Comparison of ENCODE assay signal across 9 mouse cellular contexts in genomic region chr4:148271656-148272055, GRCm38 (mm10). TPM values are rescaled to one million over a fixed set of nuclear protein-coding genes. Genes with fewer than 3 reads are reported as not detected.
A peak's percentile ranks its signal among the peaks of the same experiment; 100 is the strongest.
DNase-seq lines count a peak whose midpoint lies in the region; ATAC-seq and TF ChIP-seq lines count a peak whose summit lies in the region.
"Had no signal": no experiment of that assay in that cellular context is flagged by ENCODE, and none has a peak within 500 bp of the region (broad histone marks: within the 10 kb centered on the region; RNA-seq: fewer than 3 reads in every experiment).

No protein-coding gene starts in this region.

- no peak for ATAC-seq in heart, embryonic 13.5 days (ENCODE audit: extremely low read depth, insufficient number of reproducible peaks, low FRiP score, low TSS enrichment)
- peak; percentile 35; the same call in 1 of the 2 replicates for ATAC-seq in forebrain, postnatal 0 days
- peak; percentile 55; the same call in 1 of the 2 replicates for ATAC-seq in midbrain, embryonic 13.5 days

- peak overlapping the region; percentile 13 for H3K4me3 ChIP-seq in heart, embryonic 13.5 days
- H3K4me3 ChIP-seq in forebrain, postnatal 0 days (ENCODE audit: low read depth, low read length), result peak overlapping the region; percentile 14
- peak overlapping the region; percentile 15; the same call in 1 of the 2 replicates for H3K4me3 ChIP-seq in midbrain, embryonic 13.5 days (replicated peaks)

- H3K9me3 ChIP-seq in heart, embryonic 13.5 days, result peaks cover 3% of the 10 kb centered on the region; the same call in 1 of the 2 replicates
- no peaks in the 10 kb centered on the region for H3K9me3 ChIP-seq in forebrain, postnatal 0 days (ENCODE audit: low read length)
- H3K9me3 ChIP-seq in midbrain, embryonic 13.5 days, result 0 out of 2 replicates have a peak, but pooled peaks cover 5% of the 10 kb centered on the region

- no peak overlapping the region for H3K27ac ChIP-seq in heart, embryonic 13.5 days (replicated peaks)
- no peak overlapping the region for H3K27ac ChIP-seq in forebrain, postnatal 0 days (ENCODE audit: low read depth, low read length)
- no peak overlapping the region for H3K27ac ChIP-seq in midbrain, embryonic 13.5 days

- H3K36me3 ChIP-seq in heart, embryonic 13.5 days, result no peaks in the 10 kb centered on the region
- H3K36me3 ChIP-seq in forebrain, postnatal 0 days (ENCODE audit: insufficient read depth), result peaks cover 18% of the 10 kb centered on the region; the same call in 1 of the 2 replicates
- H3K36me3 ChIP-seq in midbrain, embryonic 13.5 days, result peaks cover 52% of the 10 kb centered on the region

- no peak for TF ChIP-seq POLR2A in brain, embryonic 14.5 days (IDR thresholded peaks at IDR 0.05; ENCODE audit: borderline replicate concordance, extremely low read depth, insufficient read depth, insufficient read length, poor library complexity, severe bottlenecking)

- peak overlapping the region; percentile 30 for H3K4me2 ChIP-seq in heart, embryonic 13.5 days
- peak overlapping the region; percentile 31 for H3K4me2 ChIP-seq in forebrain, postnatal 0 days (ENCODE audit: low read depth)
- H3K4me2 ChIP-seq in midbrain, embryonic 13.5 days (replicated peaks), result peak overlapping the region; percentile 42

- no peaks in the 10 kb centered on the region for H3K4me1 ChIP-seq in heart, embryonic 13.5 days
- H3K4me1 ChIP-seq in forebrain, postnatal 0 days (ENCODE audit: insufficient read depth), result peaks cover 2% of the 10 kb centered on the region; the same call in 1 of the 2 replicates
- peaks cover 46% of the 10 kb centered on the region for H3K4me1 ChIP-seq in midbrain, embryonic 13.5 days (replicated peaks)

- H3K27me3 ChIP-seq in heart, embryonic 13.5 days (replicated peaks), result peaks cover 74% of the 10 kb centered on the region
- 0 out of 2 replicates have a peak, but pooled peaks cover 4% of the 10 kb centered on the region for H3K27me3 ChIP-seq in forebrain, postnatal 0 days (ENCODE audit: insufficient read depth, low read length)
- peaks cover 28% of the 10 kb centered on the region for H3K27me3 ChIP-seq in midbrain, embryonic 13.5 days

- TF ChIP-seq CTCF in brain, embryonic 14.5 days (IDR thresholded peaks at IDR 0.05; ENCODE audit: borderline replicate concordance, extremely low read depth, insufficient read depth, insufficient read length), result no peak
- TF ChIP-seq CTCF in forebrain, postnatal 0 days (IDR thresholded peaks at IDR 0.05; ENCODE audit: low read depth), result no peak

- no peak for DNase-seq in heart, adult 18-20 months
- peak; percentile 62 for DNase-seq in brain, embryonic 14.5 days (ENCODE audit: low read depth)
- DNase-seq in forebrain, postnatal 0 days, result peak; percentile 57
- no peak for DNase-seq in spleen, postnatal 14 days (ENCODE audit: low spot score in 2 of 2)
- DNase-seq in cerebellum, postnatal 10 days, result no peak
- no peak for DNase-seq in right cerebral cortex, postnatal 14 days
- DNase-seq: heart, postnatal 4 days had no signal

- H3K9ac ChIP-seq in heart, embryonic 13.5 days, result no peak overlapping the region
- no peak overlapping the region for H3K9ac ChIP-seq in forebrain, postnatal 0 days
- H3K9ac ChIP-seq in midbrain, embryonic 13.5 days (replicated peaks), result no peak overlapping the region

- WGBS in heart, embryonic 13.5 days, result 4% methylated on average over 39 of the region's 39 CpGs
- 14% methylated on average over 39 of the region's 39 CpGs for WGBS in forebrain, postnatal 0 days
- WGBS in midbrain, embryonic 13.5 days, result 7% methylated on average over 39 of the region's 39 CpGs

RNA-seq across cellular contexts. Expression of gene Disp3, which starts 16.1 kb away (rescaled TPM):
- 0.03 TPM in 2 replicates for polyA plus RNA-seq in heart, embryonic 13.5 days (2015; fragmentation: Nextera tagmentation; extraction: Ambion mirVana)
- total RNA-seq in heart, adult 18-20 months (2021), result not detected
- 25.2 and 28.4 TPM in 2 replicates for polyA plus RNA-seq in brain, embryonic 14.5 days (2012; rRNA removed)
- total RNA-seq in forebrain, postnatal 0 days (2014; rRNA removed), result 13.2 and 17.3 TPM in 2 replicates
- polyA plus RNA-seq in forebrain, postnatal 0 days (2015; fragmentation: Nextera tagmentation; extraction: Ambion mirVana), result 4.1 and 6.1 TPM in 2 replicates
- polyA plus RNA-seq in midbrain, embryonic 13.5 days (2015; fragmentation: Nextera tagmentation; extraction: Ambion mirVana), result 11.1 and 12.0 TPM in 2 replicates

Comparison
In these comparisons a context has a peak if more than half of its experiments do, and no peak if none do; other contexts are left out.
1. DNase-seq: peak in brain, embryonic 14.5 days (single experiment) and forebrain, postnatal 0 days (single experiment); none in heart, adult 18-20 months (0 of 2), spleen, postnatal 14 days (0 of 2), cerebellum, postnatal 10 days (0 of 2) and right cerebral cortex, postnatal 14 days (single experiment).
2. Peak in every context shown above with its lines, with median percentiles within 50 percentile points of each other: H3K4me2 ChIP-seq and H3K4me3 ChIP-seq.